Mouse (Mus musculus) spleen, adult 2 months (tissue): Measurements from ENCODE around the gene Fa2h. TPM values are rescaled to one million over a fixed set of nuclear protein-coding genes. Genes with fewer than 3 reads are reported as not detected.

ENCODE experiments used
- DNase-seq, 2 experiments: peaks; one replicate each; pipeline versions ENCODE4 v3.0.0 to v3.0.0-alpha.2; 2012 to 2021; ENCODE audit warnings: low spot score in 2 of 2, low read depth in 1 of 2
- H3K27ac ChIP-seq: fragments of 200-500 bp; 2 replicates; pipeline ENCODE4 v1.5.1; 2012; ENCODE audit warnings: low read length, inconsistent platforms; ENCODE audit not compliant: insufficient read depth
- H3K27me3 ChIP-seq: fragments of 200-500 bp; 2 replicates; pipeline ENCODE4 v1.6.1; 2012; ENCODE audit warnings: mild to moderate bottlenecking, moderate library complexity, low read length, inconsistent platforms; ENCODE audit not compliant: control insufficient read depth, insufficient read depth
- H3K36me3 ChIP-seq: fragments of 200-500 bp; 2 replicates; pipeline ENCODE4 v1.6.1; 2012; ENCODE audit warnings: mild to moderate bottlenecking, low read length, inconsistent platforms; ENCODE audit not compliant: control insufficient read depth, insufficient read depth
- H3K4me1 ChIP-seq: fragments of 200-500 bp; 2 replicates; pipeline ENCODE4 v1.6.1; 2011; ENCODE audit warnings: inconsistent platforms; ENCODE audit not compliant: control insufficient read depth, insufficient read depth, insufficient read length
- H3K4me3 ChIP-seq: fragments of 200-500 bp; 2 replicates; pipeline ENCODE4 v1.5.1; 2011; ENCODE audit warnings: mild to moderate bottlenecking, inconsistent platforms; ENCODE audit not compliant: insufficient read depth, insufficient read length; ENCODE audit errors: extremely low read depth
- CTCF ChIP-seq: fragments of 200-500 bp; IDR thresholded peaks from 2 replicates; pipeline ENCODE4 v1.5.1; 2011; ENCODE audit warnings: mild to moderate bottlenecking, inconsistent platforms; ENCODE audit not compliant: insufficient read depth, insufficient read length, insufficient replicate concordance; ENCODE audit errors: extremely low read depth
- POLR2A ChIP-seq: fragments of 200-500 bp; IDR thresholded peaks from 2 replicates; pipeline ENCODE4 v1.6.1; 2011; ENCODE audit warnings: low read depth, low read length, inconsistent platforms
- WGBS: fragments of 180-500 bp; shearing (Covaris S2); methylation state at CpG from one replicate; pipeline ENCODE4 v1.1.7; 2018; 5-methylcytosine and 5-hydroxymethylcytosine counted together
- polyA plus RNA-seq: library from polyadenylated mRNA; depleted of rRNA; stranded (reverse); fragments of >200 nt; gene quantifications from 2 replicates; pipeline ENCODE4 v1.2.3, GENCODE M21; 2012

Gene Fa2h
- polyA plus RNA-seq, 1 experiment = 0.07 TPM

GRCm38 (mm10) chr8:111419171-111419570 is 25.5 kb upstream of the Fa2h start:
- DNase-seq = no peak
- Histone ChIP-seq H3K4me3 (no peak overlapping the region), H3K36me3 (no peaks in the 10 kb centered on the region), H3K27ac (no peak overlapping the region), H3K27me3 (0 out of 2 replicates have a peak, but pooled peaks cover 1% of the 10 kb centered on the region), H3K4me1 (no peaks in the 10 kb centered on the region)
- no peak for TF ChIP-seq POLR2A
- no peak for TF ChIP-seq CTCF
- 72% methylated on average over 3 of the region's 3 CpGs for WGBS

GRCm38 (mm10) chr8:111418601-111419000 is 25.0 kb upstream of the Fa2h start:
- TF ChIP-seq CTCF (peak; percentile 65; the same call in 1 of the 2 replicates), POLR2A (no peak)
- no peak overlapping the region for H3K27ac ChIP-seq
- H3K4me1 ChIP-seq = no peaks in the 10 kb centered on the region
- DNase-seq = no peak
- H3K4me3 ChIP-seq = no peak overlapping the region
- 30% methylated on average over 9 of the region's 9 CpGs for WGBS
- H3K27me3 ChIP-seq = 0 out of 2 replicates have a peak, but pooled peaks cover 1% of the 10 kb centered on the region
- no peaks in the 10 kb centered on the region for H3K36me3 ChIP-seq

- TF ChIP-seq CTCF (no peak), POLR2A (no peak)
- no peak for DNase-seq
- 0 out of 2 replicates have a peak, but pooled peaks cover 1% of the 10 kb centered on the region for H3K27me3 ChIP-seq
- H3K4me3 ChIP-seq = no peak overlapping the region
- no peaks in the 10 kb centered on the region for H3K36me3 ChIP-seq
- no peaks in the 10 kb centered on the region for H3K4me1 ChIP-seq
- H3K27ac ChIP-seq = no peak overlapping the region
- 56% methylated on average over 10 of the region's 10 CpGs for WGBS
Observed at GRCm38 (mm10) chr8:111417222-111417621, 23.6 kb upstream of the Fa2h start.

GRCm38 (mm10) chr8:111403391-111403790 is 9.8 kb upstream of the Fa2h start:
- H3K36me3 ChIP-seq = no peaks in the 10 kb centered on the region
- no peaks in the 10 kb centered on the region for H3K4me1 ChIP-seq
- no peak for DNase-seq
- WGBS = 40% methylated on average over 4 of the region's 4 CpGs
- 0 out of 2 replicates have a peak, but pooled peaks have one; percentile 11 for TF ChIP-seq CTCF
- no peak for TF ChIP-seq POLR2A
- no peak overlapping the region for H3K4me3 ChIP-seq
- H3K27ac ChIP-seq = no peak overlapping the region
- H3K27me3 ChIP-seq = no peaks in the 10 kb centered on the region

DNA sequence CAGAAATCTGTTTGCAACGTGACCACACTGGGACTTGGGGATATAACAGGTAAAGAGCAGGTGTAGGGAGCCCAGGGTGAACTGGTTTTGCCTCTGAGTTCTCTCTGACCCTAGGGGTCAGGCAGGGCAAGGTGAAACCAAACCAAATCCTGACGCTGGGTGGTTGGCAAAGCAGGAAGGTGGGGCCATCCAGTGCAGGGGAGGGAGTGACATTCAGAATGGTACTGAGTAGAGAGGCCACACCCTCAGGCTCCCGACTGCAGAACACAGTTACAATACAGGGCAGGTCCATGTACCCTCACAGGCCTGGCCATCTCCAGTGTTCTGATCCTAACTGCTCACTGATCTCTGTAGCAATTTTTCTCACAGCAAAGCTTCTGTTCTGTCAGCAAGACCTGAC is 2.4 kb downstream of the Fa2h start:
- Histone ChIP-seq H3K27me3 (peaks cover 13% of the 10 kb centered on the region), H3K27ac (no peak overlapping the region), H3K36me3 (no peaks in the 10 kb centered on the region), H3K4me1 (peaks cover 7% of the 10 kb centered on the region), H3K4me3 (no peak overlapping the region)
- DNase-seq = no peak
- 15% methylated on average over 3 of the region's 3 CpGs for WGBS
- TF ChIP-seq CTCF (no peak), POLR2A (no peak)

DNA sequence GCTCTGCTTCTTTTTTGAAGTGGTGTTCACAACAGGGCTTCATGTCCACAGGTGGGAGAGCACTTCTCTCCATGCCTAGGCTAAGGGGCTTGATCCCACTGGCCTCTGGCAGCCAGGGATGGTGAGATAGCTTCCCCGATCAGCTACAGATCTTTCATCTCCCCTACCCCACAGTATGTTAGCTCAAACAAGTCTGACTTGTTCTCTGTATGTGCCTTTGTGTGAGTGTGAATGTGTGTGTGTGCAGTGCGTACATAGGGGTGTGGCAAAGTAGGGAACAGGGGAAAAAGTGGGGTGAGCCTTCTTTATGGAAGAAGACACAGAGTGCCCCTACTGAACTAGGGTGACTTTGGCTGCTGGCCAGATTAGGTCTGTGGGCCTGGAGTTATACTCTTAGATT is 2.8 kb downstream of the Fa2h start:
- WGBS = 83% methylated on average over 2 of the region's 2 CpGs
- DNase-seq = no peak
- no peak overlapping the region for H3K27ac ChIP-seq
- peaks cover 7% of the 10 kb centered on the region for H3K4me1 ChIP-seq
- TF ChIP-seq CTCF (no peak), POLR2A (no peak)
- H3K36me3 ChIP-seq = no peaks in the 10 kb centered on the region
- peaks cover 13% of the 10 kb centered on the region for H3K27me3 ChIP-seq
- H3K4me3 ChIP-seq = no peak overlapping the region

DNA sequence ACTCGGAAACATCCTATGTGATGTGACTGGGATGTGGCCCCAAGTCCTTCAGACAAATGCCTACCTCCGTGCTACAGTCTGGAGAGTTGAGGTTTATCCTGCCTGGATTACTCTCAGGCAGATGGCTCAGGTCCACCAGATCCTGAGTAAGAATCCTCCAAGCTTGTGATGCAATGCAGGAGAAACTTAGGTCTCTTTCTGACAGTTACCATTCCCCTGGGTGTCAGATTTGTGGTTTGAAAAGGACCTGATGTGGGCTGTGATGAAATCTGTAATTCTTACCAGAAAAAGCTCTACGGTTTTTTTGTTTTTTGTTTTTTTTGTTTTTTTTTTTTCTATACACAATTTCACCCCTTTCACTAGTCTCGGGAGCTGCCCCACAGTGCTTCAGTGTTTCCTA is 4.0 kb downstream of the Fa2h start:
- no peaks in the 10 kb centered on the region for H3K36me3 ChIP-seq
- H3K27ac ChIP-seq = no peak overlapping the region
- no peak overlapping the region for H3K4me3 ChIP-seq
- H3K27me3 ChIP-seq = peaks cover 11% of the 10 kb centered on the region
- TF ChIP-seq CTCF = no peak
- no peak for TF ChIP-seq POLR2A
- WGBS = 74% methylated on average over 4 of the region's 4 CpGs
- no peak for DNase-seq
- peaks cover 7% of the 10 kb centered on the region for H3K4me1 ChIP-seq
